Mouse (Mus musculus): ENCODE measurements at regions not wholly inside any gene's neighbourhood (a gene's known extent, or its start where the extent isn't known, plus 50 kb on each side); places are given as distances from the start of the nearest gene placed in this dataset.
"Not testable (repeated sequence)": the region's sequence is repeated elsewhere in the genome, so short reads cannot be mapped to it uniquely, and the experiment has no call there.

DNA sequence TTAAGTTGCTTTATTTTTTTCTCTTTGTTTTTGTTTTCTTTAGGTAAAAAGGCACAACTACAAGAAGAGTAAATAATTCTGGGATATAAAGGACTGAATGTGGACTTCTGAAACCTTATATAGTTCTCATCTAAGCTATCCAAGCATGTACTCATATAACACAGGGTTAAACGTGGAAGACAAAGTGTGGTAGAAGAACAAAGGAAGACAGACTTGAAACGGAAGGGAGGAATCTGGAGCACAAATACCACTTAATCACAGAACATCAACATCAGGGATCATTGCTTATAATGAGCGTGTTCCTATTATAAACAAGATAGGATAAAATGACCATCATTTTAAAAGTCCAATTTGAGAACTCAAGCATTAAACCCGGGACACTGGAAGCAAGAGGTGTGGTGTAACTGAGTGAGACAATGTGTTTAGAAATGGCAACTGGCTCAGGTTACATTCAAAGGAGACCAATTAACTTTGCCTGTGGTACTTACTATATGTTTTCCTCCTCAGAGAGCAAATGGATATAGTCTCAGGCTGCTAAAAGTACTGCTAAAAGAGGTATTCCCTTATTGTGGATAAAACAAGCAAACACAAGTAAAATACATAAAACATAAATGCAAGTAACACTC is 96.1 kb upstream of the Hdgfl1 start:
- Histone ChIP-seq H3K27me3 (no peaks in the 10 kb centered on the region), H3K4me2 (no peak overlapping the region), H3K27ac (no peak overlapping the region), H3K36me3 (no peaks in the 10 kb centered on the region), H3K9ac (no peak overlapping the region), H3K9me3 (no peaks in the 10 kb centered on the region), H3K4me3 (no peak overlapping the region), H3K4me1 (no peaks in the 10 kb centered on the region)
- WGBS: 45% methylated on average over 4 of the region's 4 CpGs
- ATAC-seq (ENCODE audit: insufficient number of reproducible peaks, insufficient read depth, low FRiP score, low TSS enrichment, low read depth): no peak

DNA sequence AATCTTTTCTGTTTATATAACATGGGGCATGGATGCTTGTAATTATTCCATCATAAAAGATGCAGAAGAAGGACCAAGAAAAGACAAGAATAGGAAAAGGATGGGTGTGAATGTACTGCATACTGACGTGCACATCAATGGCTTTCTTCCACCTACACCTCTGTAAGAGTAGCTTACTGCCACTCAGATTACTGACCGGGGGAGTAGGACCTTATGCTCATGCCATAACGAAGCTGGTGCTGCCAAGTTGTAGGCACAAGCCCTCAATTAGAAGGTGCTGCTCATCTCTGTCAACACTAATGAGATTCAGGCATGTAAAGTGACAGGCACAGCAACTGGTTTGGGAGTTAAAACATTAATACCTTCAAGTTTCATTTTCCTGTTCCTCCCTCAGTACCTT is 97.8 kb upstream of the Hdgfl1 start:
- H3K9ac ChIP-seq: no peak overlapping the region
- no peaks in the 10 kb centered on the region for H3K9me3 ChIP-seq
- no peaks in the 10 kb centered on the region for H3K36me3 ChIP-seq
- no peak overlapping the region for H3K4me2 ChIP-seq
- ATAC-seq (ENCODE audit: insufficient number of reproducible peaks, insufficient read depth, low FRiP score, low TSS enrichment, low read depth): no peak
- H3K4me3 ChIP-seq: no peak overlapping the region
- H3K27me3 ChIP-seq: no peaks in the 10 kb centered on the region
- H3K27ac ChIP-seq: no peak overlapping the region
- H3K4me1 ChIP-seq: no peaks in the 10 kb centered on the region
- WGBS: 62% methylated on average over 3 of the region's 3 CpGs

DNA sequence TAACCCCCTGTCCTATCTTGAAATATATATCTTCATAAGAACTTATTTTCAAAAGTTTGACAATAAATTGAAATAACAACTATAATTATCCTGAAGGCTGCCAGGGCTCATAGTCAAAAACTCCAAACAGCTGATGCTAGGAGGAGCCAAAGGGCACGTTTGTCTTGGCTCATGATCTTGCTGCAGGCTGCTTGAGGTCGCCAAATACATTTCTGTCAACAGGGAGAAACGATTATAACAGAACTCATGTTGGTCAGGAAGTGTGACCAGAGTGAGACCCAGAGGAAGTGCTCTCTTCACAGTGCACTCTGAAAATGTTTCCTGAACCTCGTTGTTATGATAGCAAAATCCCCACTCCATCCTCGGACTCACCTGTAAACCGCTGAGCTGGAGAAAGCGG is 140.9 kb upstream of the Prl start:
- no peak overlapping the region for H3K4me2 ChIP-seq
- no peak for ATAC-seq (ENCODE audit: insufficient number of reproducible peaks, insufficient read depth, low FRiP score, low TSS enrichment, low read depth)
- H3K36me3 ChIP-seq: no peaks in the 10 kb centered on the region
- no peaks in the 10 kb centered on the region for H3K9me3 ChIP-seq
- no peak overlapping the region for H3K9ac ChIP-seq
- no peaks in the 10 kb centered on the region for H3K27me3 ChIP-seq
- H3K4me3 ChIP-seq: no peak overlapping the region
- WGBS: 61% methylated on average over 7 of the region's 7 CpGs
- H3K4me1 ChIP-seq: no peaks in the 10 kb centered on the region
- H3K27ac ChIP-seq: no peak overlapping the region

DNA sequence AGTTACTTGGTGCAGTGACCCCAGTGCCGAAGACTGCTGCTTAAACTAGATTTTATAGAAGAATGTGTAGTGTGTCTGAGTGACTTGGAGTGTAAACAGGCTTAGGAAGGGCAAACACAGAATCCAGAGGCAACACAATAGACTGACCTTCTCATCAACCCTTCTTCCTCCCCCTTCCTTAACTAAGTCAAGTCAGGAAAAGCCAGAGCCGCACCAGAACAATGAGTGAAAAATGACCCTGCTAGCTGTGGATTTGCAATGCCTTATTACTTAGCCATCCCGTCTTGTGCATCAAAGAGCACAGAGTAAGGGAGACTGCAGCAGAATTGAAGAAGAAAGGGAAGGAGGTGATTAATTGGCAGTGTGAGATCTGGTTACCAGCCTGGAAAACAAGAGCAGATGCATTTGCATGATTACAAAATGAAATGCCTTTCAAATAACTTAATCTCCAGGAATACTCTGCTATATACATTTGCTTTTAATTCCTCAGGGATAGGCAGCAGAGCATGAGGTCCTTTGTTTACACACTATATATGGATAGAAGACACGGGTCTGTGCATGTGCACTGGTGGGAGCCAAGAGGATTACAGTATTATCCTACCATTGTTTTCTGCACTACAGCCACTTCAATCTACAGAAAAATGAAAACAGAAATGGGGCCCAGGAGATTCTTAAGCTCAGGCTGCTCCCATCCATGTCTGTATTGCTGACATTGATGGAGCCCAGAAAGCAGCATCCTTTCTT is 124.5 kb upstream of the Prl start:
- Histone ChIP-seq H3K27ac (no peak overlapping the region), H3K4me1 (peaks cover 19% of the 10 kb centered on the region)

DNA sequence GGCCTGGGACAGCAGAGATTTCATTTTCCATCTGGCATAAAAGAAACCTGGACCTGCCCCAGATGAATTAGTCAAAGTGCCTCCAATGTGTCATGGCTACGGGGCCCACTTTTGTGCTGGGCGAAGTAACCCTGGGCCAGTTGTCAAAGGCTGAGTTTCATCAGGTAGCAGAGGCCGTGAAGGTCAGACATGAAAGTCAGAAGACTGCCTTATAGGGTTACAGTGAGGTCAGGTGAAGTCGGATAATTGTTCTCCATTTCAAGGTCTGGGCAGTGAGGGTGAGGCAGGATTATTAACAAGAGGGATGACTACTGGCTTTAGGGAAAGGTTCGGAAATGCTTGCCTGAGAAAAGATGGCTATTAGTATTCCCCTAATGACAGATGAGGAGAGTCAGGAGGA is 123.5 kb upstream of the Prl start:
- no peaks in the 10 kb centered on the region for H3K9me3 ChIP-seq
- no peak overlapping the region for H3K4me2 ChIP-seq
- H3K27ac ChIP-seq: no peak overlapping the region
- WGBS: 34% methylated on average over 5 of the region's 5 CpGs
- peaks cover 19% of the 10 kb centered on the region for H3K4me1 ChIP-seq
- H3K9ac ChIP-seq: no peak overlapping the region
- no peaks in the 10 kb centered on the region for H3K27me3 ChIP-seq
- H3K4me3 ChIP-seq: no peak overlapping the region
- no peaks in the 10 kb centered on the region for H3K36me3 ChIP-seq
- ATAC-seq (ENCODE audit: insufficient number of reproducible peaks, insufficient read depth, low FRiP score, low TSS enrichment, low read depth): no peak

More for the DNA sequence above, 124.5 kb upstream of the Prl start:
- H3K27me3 ChIP-seq: no peaks in the 10 kb centered on the region
- no peak overlapping the region for H3K9ac ChIP-seq
- 7% methylated on average over 4 of the region's 4 CpGs for WGBS
- ATAC-seq (ENCODE audit: insufficient number of reproducible peaks, insufficient read depth, low FRiP score, low TSS enrichment, low read depth): peak; percentile 84
- H3K4me3 ChIP-seq: no peak overlapping the region
- H3K36me3 ChIP-seq: no peaks in the 10 kb centered on the region
- no peaks in the 10 kb centered on the region for H3K9me3 ChIP-seq
- no peak overlapping the region for H3K4me2 ChIP-seq

DNA sequence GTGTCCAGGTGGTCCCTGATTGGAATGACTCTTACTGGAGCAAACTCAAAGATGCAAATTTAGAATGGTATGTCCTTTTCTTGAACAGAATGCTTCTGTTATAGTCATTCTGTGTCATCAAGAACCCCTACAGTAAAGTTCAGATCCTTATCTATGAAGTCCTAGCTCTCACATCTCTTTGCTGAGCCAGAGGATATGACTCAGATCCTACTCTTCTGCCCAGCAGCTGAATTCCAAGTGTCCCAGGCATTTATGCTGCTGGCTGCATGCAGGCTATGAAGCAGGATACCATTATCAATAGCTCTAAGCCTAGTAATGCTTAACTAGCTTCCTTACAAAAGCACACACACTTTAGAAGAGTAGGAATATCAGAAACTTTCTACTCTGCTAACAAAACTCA is 116.9 kb upstream of the Prl start:
- Histone ChIP-seq H3K36me3 (no peaks in the 10 kb centered on the region), H3K4me2 (no peak overlapping the region), H3K4me1 (no peaks in the 10 kb centered on the region), H3K27me3 (no peaks in the 10 kb centered on the region), H3K4me3 (no peak overlapping the region), H3K27ac (no peak overlapping the region), H3K9ac (no peak overlapping the region), H3K9me3 (no peaks in the 10 kb centered on the region)
- ATAC-seq (ENCODE audit: insufficient number of reproducible peaks, insufficient read depth, low FRiP score, low TSS enrichment, low read depth): no peak

DNA sequence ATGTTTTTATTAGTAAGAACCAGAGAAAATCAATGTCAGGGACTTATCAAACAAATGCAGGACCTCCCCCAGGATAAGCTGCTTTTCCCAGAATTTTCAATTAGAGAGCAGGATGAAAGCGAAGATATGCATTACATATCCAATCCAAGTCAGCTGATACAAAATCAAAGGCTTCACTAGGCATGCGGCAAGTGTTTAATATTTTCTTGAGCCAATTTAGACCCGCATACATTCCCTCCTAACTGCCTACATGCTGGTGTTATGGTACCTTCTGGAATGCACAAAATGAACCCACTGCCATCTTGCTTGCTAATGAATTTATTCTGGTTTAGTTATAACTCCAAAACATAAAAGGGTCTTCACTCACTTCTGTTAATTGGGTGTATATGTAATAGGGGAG is 112.9 kb upstream of the Prl start:
- H3K9ac ChIP-seq: no peak overlapping the region
- no peaks in the 10 kb centered on the region for H3K9me3 ChIP-seq
- 61% methylated on average over 3 of the region's 3 CpGs for WGBS
- no peak overlapping the region for H3K27ac ChIP-seq
- no peaks in the 10 kb centered on the region for H3K4me1 ChIP-seq
- no peak overlapping the region for H3K4me2 ChIP-seq
- no peak for ATAC-seq (ENCODE audit: insufficient number of reproducible peaks, insufficient read depth, low FRiP score, low TSS enrichment, low read depth)
- no peak overlapping the region for H3K4me3 ChIP-seq
- H3K27me3 ChIP-seq: no peaks in the 10 kb centered on the region
- no peaks in the 10 kb centered on the region for H3K36me3 ChIP-seq

DNA sequence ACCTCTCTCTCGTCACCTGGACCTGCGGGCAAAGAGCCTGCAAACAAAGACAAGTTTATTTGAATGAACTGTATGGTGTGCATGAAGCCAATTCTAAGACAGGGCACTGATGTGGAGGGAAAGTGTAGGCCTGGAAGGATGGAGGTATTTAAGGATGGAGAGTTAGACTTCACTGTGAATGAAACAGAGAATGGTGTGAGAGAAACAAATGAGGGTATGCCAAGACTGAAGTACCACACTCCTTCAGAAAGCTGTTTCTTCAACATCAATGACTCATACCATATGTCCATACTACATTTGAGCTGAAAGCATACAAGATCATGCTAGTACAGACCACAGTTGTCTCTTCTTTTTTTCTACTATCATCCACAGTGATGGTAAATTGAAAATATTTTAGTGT is 105.9 kb upstream of the Prl start:
- Histone ChIP-seq H3K4me1 (no peaks in the 10 kb centered on the region), H3K4me3 (no peak overlapping the region), H3K4me2 (no peak overlapping the region), H3K36me3 (no peaks in the 10 kb centered on the region), H3K27ac (no peak overlapping the region), H3K9ac (no peak overlapping the region), H3K9me3 (no peaks in the 10 kb centered on the region), H3K27me3 (no peaks in the 10 kb centered on the region)
- 83% methylated on average over 2 of the region's 2 CpGs for WGBS
- ATAC-seq (ENCODE audit: insufficient number of reproducible peaks, insufficient read depth, low FRiP score, low TSS enrichment, low read depth): no peak

DNA sequence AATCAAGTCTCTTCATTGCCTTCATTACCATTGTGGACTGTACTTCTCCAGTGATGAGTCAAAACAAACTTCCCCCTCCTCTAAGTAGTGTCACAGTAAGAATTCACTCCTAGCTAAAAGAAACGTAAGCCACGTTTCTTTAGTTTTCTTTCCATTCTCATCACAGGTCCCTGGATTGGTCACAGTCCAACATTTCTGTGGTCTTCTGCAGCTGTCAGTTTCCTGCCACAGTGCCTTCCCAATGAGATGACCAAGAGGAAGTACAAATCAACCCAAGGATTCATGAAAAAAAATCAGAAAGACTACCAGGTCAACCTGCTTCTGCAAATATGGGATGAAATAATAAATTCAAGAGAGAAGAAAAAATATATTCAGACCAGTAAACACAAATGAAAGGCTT is 103.5 kb upstream of the Prl start:
- H3K4me2 ChIP-seq: no peak overlapping the region
- H3K4me1 ChIP-seq: no peaks in the 10 kb centered on the region
- 85% methylated on average over 2 of the region's 2 CpGs for WGBS
- H3K9me3 ChIP-seq: no peaks in the 10 kb centered on the region
- no peaks in the 10 kb centered on the region for H3K36me3 ChIP-seq
- H3K9ac ChIP-seq: no peak overlapping the region
- H3K4me3 ChIP-seq: no peak overlapping the region
- ATAC-seq (ENCODE audit: insufficient number of reproducible peaks, insufficient read depth, low FRiP score, low TSS enrichment, low read depth): no peak
- H3K27me3 ChIP-seq: no peaks in the 10 kb centered on the region
- H3K27ac ChIP-seq: no peak overlapping the region

DNA sequence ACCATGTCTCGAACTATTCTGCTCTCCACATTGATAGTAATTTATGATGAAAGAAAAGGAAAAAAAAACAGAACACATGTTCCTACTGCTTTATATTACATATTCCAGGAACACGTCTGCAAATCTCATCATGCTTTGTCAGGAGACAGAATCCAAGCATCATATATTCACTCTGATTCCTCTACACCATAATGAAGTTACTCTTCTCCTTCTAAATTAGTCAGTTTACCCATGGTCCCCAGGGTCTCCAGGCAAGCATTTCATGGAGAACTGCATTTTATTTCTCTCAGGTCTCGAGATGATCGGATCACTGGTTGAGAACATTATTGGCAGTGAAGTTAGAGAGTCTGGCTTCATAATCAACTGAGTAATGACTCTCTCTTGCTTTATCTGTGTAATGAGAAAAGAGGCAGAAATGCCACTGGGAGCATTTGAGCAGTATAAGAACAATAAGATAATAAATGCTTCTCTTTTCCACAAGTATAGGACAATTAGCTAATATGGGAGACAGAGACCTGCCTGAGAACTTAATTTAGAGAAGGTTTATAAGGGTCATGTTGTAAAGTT is 97.8 kb upstream of the Prl start:
- no peaks in the 10 kb centered on the region for H3K36me3 ChIP-seq
- no peaks in the 10 kb centered on the region for H3K27me3 ChIP-seq
- H3K4me2 ChIP-seq: no peak overlapping the region
- 65% methylated on average over 4 of the region's 4 CpGs for WGBS
- H3K27ac ChIP-seq: no peak overlapping the region
- no peak overlapping the region for H3K9ac ChIP-seq
- ATAC-seq (ENCODE audit: insufficient number of reproducible peaks, insufficient read depth, low FRiP score, low TSS enrichment, low read depth): no peak
- no peaks in the 10 kb centered on the region for H3K9me3 ChIP-seq
- H3K4me3 ChIP-seq: no peak overlapping the region
- H3K4me1 ChIP-seq: no peaks in the 10 kb centered on the region

DNA sequence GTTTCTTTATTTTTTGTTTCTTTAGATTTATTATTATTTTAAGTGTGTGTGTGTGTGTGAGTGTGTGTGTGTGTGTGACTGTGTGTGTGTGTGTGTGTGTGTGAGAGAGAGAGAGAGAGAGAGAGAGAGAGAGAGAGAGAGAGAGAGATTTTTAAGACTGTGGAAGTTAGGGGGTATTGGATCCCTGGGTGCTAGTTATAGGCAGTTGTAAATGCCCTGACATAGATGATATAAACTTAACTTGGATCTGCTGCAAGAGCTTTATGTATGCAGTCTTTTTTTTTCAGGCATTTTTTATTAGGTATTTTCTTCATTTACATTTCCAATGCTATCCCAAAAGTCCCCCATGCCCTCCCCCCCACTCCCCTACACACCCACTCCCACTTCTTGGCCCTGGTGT is 96.8 kb upstream of the Prl start:
- H3K9me3 ChIP-seq; H3K27me3 ChIP-seq; H3K27ac ChIP-seq; H3K36me3 ChIP-seq; H3K4me2 ChIP-seq; H3K4me3 ChIP-seq; H3K9ac ChIP-seq; H3K4me1 ChIP-seq; ATAC-seq (ENCODE audit: insufficient number of reproducible peaks, insufficient read depth, low FRiP score, low TSS enrichment, low read depth): not testable (repeated sequence)

DNA sequence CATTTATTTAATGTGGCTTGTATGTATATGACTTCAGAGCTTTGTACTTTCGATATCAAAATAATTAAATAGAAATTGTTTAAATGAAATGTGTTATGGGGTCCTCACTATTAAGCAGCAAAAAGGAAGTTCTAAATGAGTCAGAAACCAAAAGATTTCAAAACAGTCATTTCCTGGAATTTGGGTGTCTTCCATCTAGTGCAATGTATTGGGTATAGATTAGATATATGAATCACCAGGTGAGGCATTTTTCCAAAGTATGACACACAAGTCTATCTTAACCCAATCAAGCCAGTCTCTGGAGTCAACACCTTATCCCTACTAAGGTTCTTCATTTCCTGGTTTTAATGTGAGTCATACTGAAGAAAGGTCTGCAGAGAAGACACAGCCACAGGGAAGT is 81.3 kb upstream of the Prl start:
- no peak for ATAC-seq (ENCODE audit: insufficient number of reproducible peaks, insufficient read depth, low FRiP score, low TSS enrichment, low read depth)
- WGBS: 96% methylated on average over 1 of the region's 1 CpGs
- H3K9ac ChIP-seq: no peak overlapping the region
- no peak overlapping the region for H3K27ac ChIP-seq
- H3K9me3 ChIP-seq: no peaks in the 10 kb centered on the region
- no peaks in the 10 kb centered on the region for H3K36me3 ChIP-seq
- no peaks in the 10 kb centered on the region for H3K4me1 ChIP-seq
- H3K4me3 ChIP-seq: no peak overlapping the region
- no peak overlapping the region for H3K4me2 ChIP-seq
- H3K27me3 ChIP-seq: no peaks in the 10 kb centered on the region

Data from embryonic facial prominence, embryonic 13.5 days (tissue).